Mouse (Mus musculus): ENCODE data around the gene Ublcp1. TPM values are rescaled to one million over a fixed set of nuclear protein-coding genes. Genes with fewer than 3 reads are reported as not detected.
A peak's percentile ranks its signal among the peaks of the same experiment; 100 is the strongest.

Gene Ublcp1
- total and polyA plus RNA-seq, 2 experiments: 6.2 to 35.0 TPM

- H3K4me3 ChIP-seq (ENCODE audit: insufficient read depth, low read depth, low read length): no peak overlapping the region
- no peak for DNase-seq (ENCODE audit: extremely low read depth, low read depth, low spot score)
- WGBS: 78% methylated on average over 5 of the region's 5 CpGs
- H3K4me1 ChIP-seq (ENCODE audit: control insufficient read depth, insufficient read depth, low read length): no peaks in the 10 kb centered on the region
- no peaks in the 10 kb centered on the region for H3K79me2 ChIP-seq (ENCODE audit: control insufficient read depth, insufficient read depth, low read length)
- H3K36me3 ChIP-seq (ENCODE audit: control insufficient read depth, insufficient read depth, low read length): no peaks in the 10 kb centered on the region
- TF ChIP-seq CTCF (IDR thresholded peaks at IDR 0.05; ENCODE audit: low read depth, low read length) (no peak), POLR2A (IDR thresholded peaks at IDR 0.05; ENCODE audit: extremely low read depth, insufficient read depth, low read length) (no peak)
- no peak overlapping the region for H3K9ac ChIP-seq (ENCODE audit: low read depth, low read length)
- H3K27ac ChIP-seq (replicated peaks; ENCODE audit: insufficient read depth, low read depth, low read length): no peak overlapping the region
- H3K27me3 ChIP-seq (ENCODE audit: control insufficient read depth, insufficient read depth, low read length): peaks cover 3% of the 10 kb centered on the region; the same call in 1 of the 2 replicates
Measured at GRCm38 (mm10) chr11:44423955-44424354, 46.3 kb downstream of the Ublcp1 start.

- Histone ChIP-seq H3K79me2 (ENCODE audit: control insufficient read depth, insufficient read depth, low read length) (no peaks in the 10 kb centered on the region), H3K4me1 (ENCODE audit: control insufficient read depth, insufficient read depth, low read length) (no peaks in the 10 kb centered on the region), H3K9ac (ENCODE audit: low read depth, low read length) (no peak overlapping the region), H3K27me3 (ENCODE audit: control insufficient read depth, insufficient read depth, low read length) (peaks cover 3% of the 10 kb centered on the region; the same call in 1 of the 2 replicates), H3K27ac (replicated peaks; ENCODE audit: insufficient read depth, low read depth, low read length) (no peak overlapping the region), H3K4me3 (ENCODE audit: insufficient read depth, low read depth, low read length) (no peak overlapping the region), H3K36me3 (ENCODE audit: control insufficient read depth, insufficient read depth, low read length) (no peaks in the 10 kb centered on the region)
- DNase-seq (ENCODE audit: extremely low read depth, low read depth, low spot score): no peak
- WGBS: 52% methylated on average over 6 of the region's 6 CpGs
- TF ChIP-seq POLR2A (IDR thresholded peaks at IDR 0.05; ENCODE audit: extremely low read depth, insufficient read depth, low read length) (no peak), CTCF (IDR thresholded peaks at IDR 0.05; ENCODE audit: low read depth, low read length) (no peak)
Measured at GRCm38 (mm10) chr11:44423261-44423660, 47.0 kb downstream of the Ublcp1 start.

- no peak overlapping the region for H3K27ac ChIP-seq (replicated peaks; ENCODE audit: insufficient read depth, low read depth, low read length)
- no peaks in the 10 kb centered on the region for H3K79me2 ChIP-seq (ENCODE audit: control insufficient read depth, insufficient read depth, low read length)
- no peaks in the 10 kb centered on the region for H3K4me1 ChIP-seq (ENCODE audit: control insufficient read depth, insufficient read depth, low read length)
- 66% methylated on average over 10 of the region's 10 CpGs for WGBS
- no peak for DNase-seq (ENCODE audit: extremely low read depth, low read depth, low spot score)
- peaks cover 3% of the 10 kb centered on the region; the same call in 1 of the 2 replicates for H3K27me3 ChIP-seq (ENCODE audit: control insufficient read depth, insufficient read depth, low read length)
- H3K36me3 ChIP-seq (ENCODE audit: control insufficient read depth, insufficient read depth, low read length): no peaks in the 10 kb centered on the region
- TF ChIP-seq POLR2A (IDR thresholded peaks at IDR 0.05; ENCODE audit: extremely low read depth, insufficient read depth, low read length): no peak
- TF ChIP-seq CTCF (IDR thresholded peaks at IDR 0.05; ENCODE audit: low read depth, low read length): no peak
- H3K4me3 ChIP-seq (ENCODE audit: insufficient read depth, low read depth, low read length): no peak overlapping the region
- H3K9ac ChIP-seq (ENCODE audit: low read depth, low read length): no peak overlapping the region
Measured at GRCm38 (mm10) chr11:44422337-44423111, 47.8 kb downstream of the Ublcp1 start.

GRCm38 (mm10) chr11:44417403-44417802, 52.9 kb downstream of the Ublcp1 start:
- Histone ChIP-seq H3K36me3 (ENCODE audit: control insufficient read depth, insufficient read depth, low read length) (no peaks in the 10 kb centered on the region), H3K4me1 (ENCODE audit: control insufficient read depth, insufficient read depth, low read length) (no peaks in the 10 kb centered on the region), H3K27ac (replicated peaks; ENCODE audit: insufficient read depth, low read depth, low read length) (no peak overlapping the region), H3K27me3 (ENCODE audit: control insufficient read depth, insufficient read depth, low read length) (peaks cover 3% of the 10 kb centered on the region; the same call in 1 of the 2 replicates), H3K4me3 (ENCODE audit: insufficient read depth, low read depth, low read length) (no peak overlapping the region), H3K9ac (ENCODE audit: low read depth, low read length) (no peak overlapping the region), H3K79me2 (ENCODE audit: control insufficient read depth, insufficient read depth, low read length) (no peaks in the 10 kb centered on the region)
- DNase-seq (ENCODE audit: extremely low read depth, low read depth, low spot score): no peak
- WGBS: 57% methylated on average over 1 of the region's 1 CpGs
- TF ChIP-seq POLR2A (IDR thresholded peaks at IDR 0.05; ENCODE audit: extremely low read depth, insufficient read depth, low read length) (no peak), CTCF (IDR thresholded peaks at IDR 0.05; ENCODE audit: low read depth, low read length) (no peak)

GRCm38 (mm10) chr11:44414605-44415004, 55.7 kb downstream of the Ublcp1 start:
- Histone ChIP-seq H3K9ac (ENCODE audit: low read depth, low read length) (no peak overlapping the region), H3K27me3 (ENCODE audit: control insufficient read depth, insufficient read depth, low read length) (no peaks in the 10 kb centered on the region), H3K4me1 (ENCODE audit: control insufficient read depth, insufficient read depth, low read length) (no peaks in the 10 kb centered on the region), H3K4me3 (ENCODE audit: insufficient read depth, low read depth, low read length) (no peak overlapping the region), H3K79me2 (ENCODE audit: control insufficient read depth, insufficient read depth, low read length) (no peaks in the 10 kb centered on the region), H3K36me3 (ENCODE audit: control insufficient read depth, insufficient read depth, low read length) (no peaks in the 10 kb centered on the region), H3K27ac (replicated peaks; ENCODE audit: insufficient read depth, low read depth, low read length) (no peak overlapping the region; the same call in 1 of the 2 replicates)
- WGBS: 83% methylated on average over 3 of the region's 3 CpGs
- TF ChIP-seq POLR2A (IDR thresholded peaks at IDR 0.05; ENCODE audit: extremely low read depth, insufficient read depth, low read length) (no peak), CTCF (IDR thresholded peaks at IDR 0.05; ENCODE audit: low read depth, low read length) (no peak)
- DNase-seq (ENCODE audit: extremely low read depth, low read depth, low spot score): peak; percentile 37

GRCm38 (mm10) chr11:44413371-44413770, 56.9 kb downstream of the Ublcp1 start:
- H3K4me1 ChIP-seq (ENCODE audit: control insufficient read depth, insufficient read depth, low read length): no peaks in the 10 kb centered on the region
- TF ChIP-seq POLR2A (IDR thresholded peaks at IDR 0.05; ENCODE audit: extremely low read depth, insufficient read depth, low read length) (no peak), CTCF (IDR thresholded peaks at IDR 0.05; ENCODE audit: low read depth, low read length) (no peak)
- no peak for DNase-seq (ENCODE audit: extremely low read depth, low read depth, low spot score)
- H3K36me3 ChIP-seq (ENCODE audit: control insufficient read depth, insufficient read depth, low read length): no peaks in the 10 kb centered on the region
- no peak overlapping the region for H3K9ac ChIP-seq (ENCODE audit: low read depth, low read length)
- no peak overlapping the region for H3K27ac ChIP-seq (replicated peaks; ENCODE audit: insufficient read depth, low read depth, low read length)
- WGBS: 93% methylated on average over 3 of the region's 3 CpGs
- no peaks in the 10 kb centered on the region for H3K79me2 ChIP-seq (ENCODE audit: control insufficient read depth, insufficient read depth, low read length)
- H3K4me3 ChIP-seq (ENCODE audit: insufficient read depth, low read depth, low read length): no peak overlapping the region
- H3K27me3 ChIP-seq (ENCODE audit: control insufficient read depth, insufficient read depth, low read length): no peaks in the 10 kb centered on the region
